Mouse (Mus musculus): ENCODE measurements around the gene Hk2.

Gene Hk2

GRCm38 (mm10) chr6:82774321-82774764 lies at the start of gene Hk2:
Hk2 (minus strand) TSS chr6:82774454.
- peak; percentile 49 for DNase-seq

GRCm38 (mm10) chr6:82821758-82822253 lies 47.6 kb upstream of the Hk2 start:
- no peak for DNase-seq

GRCm38 (mm10) chr6:82820716-82821115 lies 46.5 kb upstream of the Hk2 start:
- DNase-seq: no peak

- DNase-seq: no peak
These were observed 40.6 kb upstream of the Hk2 start for GRCm38 (mm10) chr6:82814821-82815220.

- DNase-seq: no peak
These were observed 33.9 kb upstream of the Hk2 start for GRCm38 (mm10) chr6:82807984-82808700.

- DNase-seq: no peak
These were observed 32.7 kb upstream of the Hk2 start for GRCm38 (mm10) chr6:82806971-82807370.

- DNase-seq: no peak
These were observed 32.2 kb upstream of the Hk2 start for GRCm38 (mm10) chr6:82806503-82806902.

GRCm38 (mm10) chr6:82805894-82806293 lies 31.6 kb upstream of the Hk2 start:
- no peak for DNase-seq

GRCm38 (mm10) chr6:82804984-82805383 lies 30.7 kb upstream of the Hk2 start:
- DNase-seq: no peak

- DNase-seq: no peak
These were observed 24.0 kb upstream of the Hk2 start for GRCm38 (mm10) chr6:82798202-82798737.

GRCm38 (mm10) chr6:82797300-82797839 lies 23.1 kb upstream of the Hk2 start:
- DNase-seq: no peak

GRCm38 (mm10) chr6:82790864-82791263 lies 16.6 kb upstream of the Hk2 start:
- DNase-seq: no peak

GRCm38 (mm10) chr6:82783906-82784305 lies 9.7 kb upstream of the Hk2 start:
- no peak for DNase-seq

- DNase-seq: no peak
These were observed 6.6 kb upstream of the Hk2 start for GRCm38 (mm10) chr6:82780802-82781393.

- DNase-seq: no peak
These were observed 6.1 kb upstream of the Hk2 start for GRCm38 (mm10) chr6:82780369-82780768.

GRCm38 (mm10) chr6:82777124-82777654 lies 2.9 kb upstream of the Hk2 start:
- no peak for DNase-seq

GRCm38 (mm10) chr6:82775386-82775785 lies 1.1 kb upstream of the Hk2 start:
- no peak for DNase-seq

GRCm38 (mm10) chr6:82773261-82774131 lies 758 bp downstream of the Hk2 start:
- DNase-seq: no peak

- no peak for DNase-seq
These were observed 1.7 kb downstream of the Hk2 start for GRCm38 (mm10) chr6:82772451-82773101.

GRCm38 (mm10) chr6:82771981-82772409 lies 2.3 kb downstream of the Hk2 start:
- DNase-seq: no peak

GRCm38 (mm10) chr6:82771059-82771458 lies 3.2 kb downstream of the Hk2 start:
- DNase-seq: no peak

- DNase-seq: no peak
These were observed 4.0 kb downstream of the Hk2 start for GRCm38 (mm10) chr6:82770286-82770685.
